Mouse (Mus musculus) v-Abl transformed pro-B cells (cell line): Measurements from ENCODE around the gene Sostdc1.

Experiments
- in situ Hi-C, 2 experiments: fragments of 400-800 bp; cut with MboI; formaldehyde crosslinking; loops; one replicate each; pipeline ENCODE4 v1.15.1; 2025; ENCODE audit not compliant: unreplicated experiment in 2 of 2

Gene Sostdc1

DNA sequence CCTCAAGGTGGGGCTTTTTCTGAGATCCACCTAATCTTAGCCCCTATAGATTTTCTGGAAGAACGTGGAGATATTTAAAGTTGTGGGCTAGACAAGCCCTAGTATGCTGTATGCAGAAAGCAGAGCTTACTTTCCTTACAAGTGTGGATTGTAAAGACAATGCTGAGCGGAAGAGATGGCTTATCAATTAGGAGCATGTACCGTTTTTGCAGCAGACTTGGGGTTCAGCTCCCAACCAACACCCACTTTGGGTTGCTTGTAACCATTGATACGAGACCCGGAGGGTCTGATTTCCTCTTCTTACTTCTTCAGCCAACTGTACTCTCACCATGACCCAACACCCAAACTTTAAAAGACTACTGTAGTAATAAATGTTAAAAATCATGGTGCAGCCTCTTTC, 46.8 kb downstream of the Sostdc1 start:
- in situ Hi-C loops: no loop called here

DNA sequence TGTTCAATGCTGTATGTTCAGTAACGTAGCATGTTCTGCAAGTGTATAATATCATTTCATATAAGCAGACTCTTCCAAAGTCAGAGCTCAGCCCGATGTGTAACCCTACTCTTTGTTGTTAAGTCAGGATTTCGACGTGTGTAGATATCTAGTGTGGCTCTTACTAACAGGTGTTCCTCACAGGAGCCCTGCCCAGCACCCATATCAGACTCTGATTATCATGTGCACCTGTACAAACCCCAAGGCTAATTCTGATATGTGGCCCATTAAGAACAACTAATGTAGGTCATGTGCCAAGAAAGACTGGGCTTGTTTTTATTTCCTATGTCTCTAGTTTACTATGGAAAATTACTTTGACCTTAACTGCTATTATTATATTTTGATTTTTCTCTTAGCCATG, 50.1 kb downstream of the Sostdc1 start:
- in situ Hi-C loops: no loop called here
